Mouse (Mus musculus) CD4-positive, CD25-positive, alpha-beta regulatory T cell, adult 2 months (primary cell): ENCODE measurements around the gene Tal1.

ENCODE experiments used
- DNase-seq: peaks from one replicate; pipeline ENCODE4 v3.0.0-alpha.2; 2012; ENCODE audit warnings: low read depth, low spot score

The Tal1 gene

DNA sequence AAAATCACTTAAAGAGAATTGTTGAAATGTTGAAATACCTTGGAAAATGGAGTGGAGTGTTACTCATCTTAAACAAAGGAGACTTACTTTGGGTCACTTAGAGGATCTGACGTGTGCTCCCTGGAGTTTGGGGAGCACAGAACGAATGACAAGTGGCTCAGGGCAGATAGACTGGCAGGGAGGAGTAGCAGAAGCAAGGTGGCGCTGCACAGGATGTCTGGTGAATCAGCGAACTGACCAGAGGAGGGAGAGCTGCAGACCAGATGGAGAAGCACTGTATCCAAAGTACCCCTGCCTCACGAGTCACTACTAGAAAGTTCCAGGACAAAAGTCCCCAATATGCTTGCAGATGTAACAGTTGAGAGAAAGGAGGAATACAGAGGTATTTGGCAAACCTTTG lies 57.0 kb downstream of the Tal1 start:
- DNase-seq, result no peak

- no peak for DNase-seq
Measured at GRCm38 (mm10) chr4:115119642-115120041, 63.4 kb downstream of the Tal1 start.

DNA sequence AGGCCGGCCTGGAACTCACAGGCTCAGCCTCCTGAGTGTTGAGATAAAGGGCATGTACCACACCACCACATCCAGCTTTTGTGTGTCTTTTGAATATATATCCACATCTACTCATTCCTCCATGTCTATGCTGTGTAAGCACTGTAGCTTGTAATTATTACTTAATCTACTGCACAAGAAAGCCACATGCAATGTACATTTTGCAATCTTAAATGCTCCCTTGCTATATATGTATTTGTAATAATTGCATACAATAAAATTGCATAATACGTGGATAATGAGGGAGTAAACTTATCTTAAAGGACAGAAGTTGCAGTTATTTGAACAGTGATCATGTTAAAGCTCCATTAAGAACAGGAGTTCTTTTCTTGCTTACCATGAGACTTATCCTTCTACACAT lies 64.9 kb downstream of the Tal1 start:
- DNase-seq, result no peak
